Mouse (Mus musculus) thymus, adult 2 months (tissue): ENCODE measurements around the gene E030018B13Rik.

Experiments used
- CTCF ChIP-seq: fragments of 200-500 bp; IDR thresholded peaks from 2 replicates; pipeline ENCODE4 v1.5.1; 2012; ENCODE audit warnings: mild to moderate bottlenecking, control low read depth, low read length, moderate library complexity, borderline replicate concordance; ENCODE audit not compliant: control insufficient read depth, poor library complexity, insufficient read depth; ENCODE audit errors: extremely low read depth
- POLR2A ChIP-seq: fragments of 200-500 bp; IDR thresholded peaks from 2 replicates; pipeline ENCODE4 v1.6.1; 2012; ENCODE audit warnings: mild to moderate bottlenecking, low read length, control low read depth, moderate library complexity; ENCODE audit not compliant: control insufficient read depth, poor library complexity, insufficient read depth; ENCODE audit errors: extremely low read depth

DNA sequence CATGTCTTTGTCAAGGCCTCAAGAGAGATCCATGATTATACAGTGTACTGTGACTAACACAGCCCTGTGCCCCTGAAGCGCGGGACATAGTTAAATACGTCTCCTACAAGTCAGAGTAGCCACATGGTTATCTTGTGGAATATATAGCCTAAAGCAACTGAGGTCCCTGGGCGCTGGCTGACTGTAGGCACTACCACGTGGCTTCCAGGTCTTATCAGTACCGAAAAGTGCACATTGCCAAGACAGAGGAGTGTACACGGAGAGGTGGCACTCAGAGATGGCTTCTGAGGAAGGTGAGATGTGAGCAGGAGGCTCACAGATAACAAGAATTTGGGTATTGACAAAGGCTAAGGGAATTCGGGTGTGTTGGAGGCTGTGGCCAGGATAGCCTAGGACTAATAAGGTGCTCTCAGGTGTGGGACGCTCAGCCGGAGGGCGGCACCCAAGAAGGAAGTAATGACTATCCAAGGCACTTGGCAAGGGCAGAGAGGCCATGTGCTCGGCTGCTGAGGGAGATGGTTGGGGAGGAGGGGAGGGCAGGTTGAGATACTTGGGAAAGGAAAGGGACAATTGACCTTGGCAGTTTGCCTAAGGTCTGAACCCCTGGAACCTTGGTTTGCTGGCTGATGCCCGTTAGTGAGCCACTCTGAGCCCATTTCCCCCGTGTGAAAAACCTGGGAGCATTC, 39.6 kb downstream of the E030018B13Rik start:
- TF ChIP-seq CTCF (no peak), POLR2A (no peak)
